Mouse (Mus musculus) stomach, embryonic 16.5 days (tissue): ENCODE results near the gene Atp8b3. TPM values are rescaled to one million over a fixed set of nuclear protein-coding genes. Genes with fewer than 3 reads are reported as not detected.

ENCODE experiments used
- ATAC-seq: fragments of 200-750 bp; cut with Nextera tagmentation; 2 replicates; pipeline ENCODE4 v1.8.0; 2017; ENCODE audit warnings: moderate number of reproducible peaks, moderate TSS enrichment; ENCODE audit not compliant: insufficient read depth, low FRiP score
- H3K27ac ChIP-seq: fragments of 300-500 bp; sonication (generic); 2 replicates; pipeline ENCODE4 v1.5.1; 2014; ENCODE audit warnings: low read length
- H3K27me3 ChIP-seq: fragments of 300-500 bp; sonication (generic); 2 replicates; pipeline ENCODE4 v1.6.1; 2014; ENCODE audit warnings: low read length, control low read depth, mixed read lengths; ENCODE audit not compliant: control insufficient read depth, insufficient read depth
- H3K36me3 ChIP-seq: fragments of 300-500 bp; sonication (generic); 2 replicates; pipeline ENCODE4 v1.6.1; 2014; ENCODE audit warnings: low read length; ENCODE audit not compliant: control insufficient read depth, insufficient read depth
- H3K4me1 ChIP-seq: fragments of 300-500 bp; sonication (generic); 2 replicates; pipeline ENCODE4 v1.6.1; 2014; ENCODE audit warnings: low read length, control low read depth, mixed read lengths; ENCODE audit not compliant: control insufficient read depth, insufficient read depth
- H3K4me2 ChIP-seq: fragments of 300-500 bp; sonication (generic); 2 replicates; pipeline ENCODE4 v1.6.1; 2014; ENCODE audit warnings: low read depth, low read length, mixed read lengths
- H3K4me3 ChIP-seq: fragments of 300-500 bp; sonication (generic); replicated peaks from 2 replicates; pipeline ENCODE4 v1.5.1; 2014; ENCODE audit warnings: mild to moderate bottlenecking, low read length
- H3K9ac ChIP-seq: fragments of 300-500 bp; sonication (generic); 2 replicates; pipeline ENCODE4 v1.6.1; 2014; ENCODE audit warnings: low read length
- H3K9me3 ChIP-seq: fragments of 300-500 bp; sonication (generic); replicated peaks from 2 replicates; pipeline ENCODE4 v1.6.1; 2016; ENCODE audit warnings: low read length, control low read depth; ENCODE audit not compliant: control insufficient read depth
- WGBS: fragments of 180-500 bp; shearing (Covaris S2); extraction: QIAGEN DNeasy Blood & Tissue Kit; methylation state at CpG from one replicate; pipeline ENCODE4 v1.1.7; 2014; 5-methylcytosine and 5-hydroxymethylcytosine counted together
- polyA plus RNA-seq: library from polyadenylated mRNA; unstranded; fragments of >200 nt; fragmentation: Nextera tagmentation; extraction: Ambion mirVana; gene quantifications from 2 replicates; pipeline ENCODE4 v1.2.1, GENCODE M21; 2015

Gene Atp8b3
- polyA plus RNA-seq, 1 experiment from 2014 or later: 0.21 TPM

DNA sequence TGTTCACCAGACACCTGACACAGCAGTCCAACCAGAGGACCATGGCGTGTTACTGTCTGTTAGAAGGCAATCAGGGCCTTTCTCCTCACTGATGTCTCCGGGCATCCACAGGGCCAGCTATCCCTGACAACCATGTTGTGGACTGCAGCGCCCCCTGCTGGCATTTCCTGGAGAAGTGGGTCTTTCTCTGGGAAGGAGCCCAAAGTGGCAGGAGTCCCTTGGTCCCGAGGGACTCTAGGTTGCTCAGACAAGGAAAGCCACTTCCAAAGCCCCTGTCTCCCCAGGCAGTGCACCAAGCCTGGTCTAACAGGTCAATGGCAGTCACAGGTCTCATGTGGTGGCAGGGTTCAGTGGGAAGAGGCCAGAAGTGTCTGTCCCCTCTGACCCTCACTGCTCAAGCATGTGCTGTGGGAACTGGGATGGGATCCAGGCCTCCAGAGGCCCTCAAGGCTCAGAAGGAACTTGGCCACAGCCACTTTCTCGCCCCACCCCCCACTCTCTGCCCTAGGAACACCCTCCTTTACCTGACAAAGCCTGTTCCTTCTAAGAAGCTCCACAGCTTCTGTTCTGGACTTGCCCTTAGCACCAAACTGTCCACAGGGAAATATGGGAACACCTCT lies 18.5 kb upstream of the Atp8b3 start:
- Histone ChIP-seq H3K9me3 (no peaks in the 10 kb centered on the region), H3K36me3 (no peaks in the 10 kb centered on the region), H3K27ac (no peak overlapping the region), H3K4me3 (no peak overlapping the region), H3K4me2 (no peak overlapping the region), H3K9ac (peak overlapping the region; percentile 40; the same call in 1 of the 2 replicates), H3K4me1 (peaks cover 32% of the 10 kb centered on the region), H3K27me3 (no peaks in the 10 kb centered on the region)
- no peak for ATAC-seq
- WGBS: 32% methylated on average over 5 of the region's 5 CpGs

DNA sequence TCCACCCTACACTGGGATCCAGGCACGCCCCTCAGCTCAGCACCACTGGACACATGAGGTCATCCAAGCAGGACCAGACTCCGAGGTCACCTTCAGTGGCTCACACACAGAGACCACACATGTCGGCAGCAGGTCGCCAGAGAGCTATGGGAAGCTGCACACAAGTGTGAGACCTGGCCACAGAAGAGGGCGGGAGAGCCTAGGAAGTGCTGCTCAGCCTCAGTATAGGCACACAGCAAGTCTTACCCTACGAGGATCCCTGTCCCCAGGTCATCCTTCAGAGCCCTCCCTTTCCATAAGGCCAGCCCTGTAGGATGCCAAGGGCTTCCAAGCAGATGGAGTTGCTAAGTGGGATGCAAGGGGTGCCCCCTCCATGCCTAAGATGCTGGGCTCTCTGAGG lies 15.1 kb upstream of the Atp8b3 start:
- 77% methylated on average over 6 of the region's 6 CpGs for WGBS
- Histone ChIP-seq H3K9ac (no peak overlapping the region), H3K27ac (no peak overlapping the region), H3K4me2 (no peak overlapping the region), H3K36me3 (0 out of 2 replicates have a peak, but pooled peaks cover 4% of the 10 kb centered on the region), H3K4me3 (no peak overlapping the region), H3K4me1 (peaks cover 15% of the 10 kb centered on the region; the same call in 1 of the 2 replicates), H3K27me3 (no peaks in the 10 kb centered on the region), H3K9me3 (no peaks in the 10 kb centered on the region)
- no peak for ATAC-seq

DNA sequence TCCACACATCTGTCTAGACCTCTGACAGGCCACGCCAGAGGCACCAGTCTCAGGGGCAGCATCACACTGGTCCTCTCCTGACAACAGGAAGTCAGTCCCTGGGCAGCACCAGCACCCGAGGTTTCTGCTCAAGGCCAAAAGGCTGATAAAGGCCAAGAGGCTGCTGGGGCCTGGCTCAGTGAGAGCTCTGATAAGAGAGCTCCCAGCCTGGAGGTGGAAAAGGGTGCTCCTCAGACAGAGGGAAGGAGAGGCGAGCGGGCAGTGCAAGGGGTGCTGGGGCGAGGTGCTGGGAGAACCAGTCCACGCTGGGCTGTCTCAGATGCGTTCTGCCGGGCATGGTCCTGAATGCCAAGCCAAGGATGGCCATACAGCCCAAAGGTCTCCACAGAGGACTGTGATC lies 14.7 kb upstream of the Atp8b3 start:
- no peak overlapping the region for H3K4me3 ChIP-seq
- no peaks in the 10 kb centered on the region for H3K9me3 ChIP-seq
- 0 out of 2 replicates have a peak, but pooled peaks cover 4% of the 10 kb centered on the region for H3K36me3 ChIP-seq
- peaks cover 15% of the 10 kb centered on the region; the same call in 1 of the 2 replicates for H3K4me1 ChIP-seq
- no peak overlapping the region for H3K9ac ChIP-seq
- ATAC-seq: no peak
- H3K27me3 ChIP-seq: no peaks in the 10 kb centered on the region
- no peak overlapping the region for H3K4me2 ChIP-seq
- 79% methylated on average over 8 of the region's 8 CpGs for WGBS
- no peak overlapping the region for H3K27ac ChIP-seq

DNA sequence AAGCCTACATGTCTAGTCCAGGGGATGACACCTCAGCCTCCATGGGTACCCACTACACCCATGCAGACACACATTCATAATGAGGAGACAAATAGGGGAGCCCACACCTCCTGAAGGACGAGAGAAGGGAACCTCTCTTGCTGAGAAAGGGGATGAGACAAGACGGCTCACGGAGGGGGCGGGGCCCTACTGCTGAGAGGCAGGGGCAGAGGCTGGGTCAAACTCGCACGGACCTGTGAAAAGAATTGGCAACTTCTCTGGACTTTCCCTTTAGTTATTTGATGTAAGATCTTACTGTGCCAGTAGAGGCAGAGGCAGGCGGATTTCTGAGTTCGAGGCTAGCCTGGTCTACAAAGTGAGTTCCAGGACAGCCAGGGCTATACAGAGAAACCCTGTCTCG lies 13.4 kb upstream of the Atp8b3 start:
- H3K9ac ChIP-seq: no peak overlapping the region
- ATAC-seq: no peak
- no peaks in the 10 kb centered on the region for H3K27me3 ChIP-seq
- H3K9me3 ChIP-seq: no peaks in the 10 kb centered on the region
- H3K4me3 ChIP-seq: no peak overlapping the region
- 60% methylated on average over 9 of the region's 9 CpGs for WGBS
- no peak overlapping the region for H3K27ac ChIP-seq
- H3K4me1 ChIP-seq: 0 out of 2 replicates have a peak, but pooled peaks cover 5% of the 10 kb centered on the region
- no peak overlapping the region for H3K4me2 ChIP-seq
- peaks cover 7% of the 10 kb centered on the region; the same call in 1 of the 2 replicates for H3K36me3 ChIP-seq

DNA sequence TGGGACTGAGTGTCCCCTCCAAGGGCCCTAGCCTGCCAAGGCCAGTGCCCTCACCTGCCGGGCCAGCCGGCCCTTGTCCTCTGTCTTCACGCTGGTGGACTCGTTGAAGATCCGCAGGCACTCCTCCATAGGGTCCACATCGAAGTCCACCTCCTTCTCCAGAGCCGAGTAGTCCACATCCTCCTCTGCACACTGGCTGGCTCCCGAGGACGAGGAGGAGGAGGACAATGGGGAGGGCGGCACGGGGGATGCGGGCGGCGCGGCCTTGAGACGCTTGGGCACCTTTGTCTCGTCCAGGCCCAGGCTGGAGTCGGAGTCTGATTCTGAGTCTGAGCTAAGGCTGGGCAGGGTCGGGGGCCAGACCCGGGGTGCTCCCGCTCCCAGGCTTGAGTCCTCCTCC lies 10.4 kb upstream of the Atp8b3 start:
- WGBS: 88% methylated on average over 21 of the region's 21 CpGs
- H3K36me3 ChIP-seq: peaks cover 11% of the 10 kb centered on the region; the same call in 1 of the 2 replicates
- no peaks in the 10 kb centered on the region for H3K27me3 ChIP-seq
- no peak overlapping the region for H3K4me2 ChIP-seq
- no peaks in the 10 kb centered on the region for H3K9me3 ChIP-seq
- H3K9ac ChIP-seq: no peak overlapping the region
- no peak for ATAC-seq
- H3K27ac ChIP-seq: no peak overlapping the region
- 0 out of 2 replicates have a peak, but pooled peaks cover 5% of the 10 kb centered on the region for H3K4me1 ChIP-seq
- no peak overlapping the region for H3K4me3 ChIP-seq

DNA sequence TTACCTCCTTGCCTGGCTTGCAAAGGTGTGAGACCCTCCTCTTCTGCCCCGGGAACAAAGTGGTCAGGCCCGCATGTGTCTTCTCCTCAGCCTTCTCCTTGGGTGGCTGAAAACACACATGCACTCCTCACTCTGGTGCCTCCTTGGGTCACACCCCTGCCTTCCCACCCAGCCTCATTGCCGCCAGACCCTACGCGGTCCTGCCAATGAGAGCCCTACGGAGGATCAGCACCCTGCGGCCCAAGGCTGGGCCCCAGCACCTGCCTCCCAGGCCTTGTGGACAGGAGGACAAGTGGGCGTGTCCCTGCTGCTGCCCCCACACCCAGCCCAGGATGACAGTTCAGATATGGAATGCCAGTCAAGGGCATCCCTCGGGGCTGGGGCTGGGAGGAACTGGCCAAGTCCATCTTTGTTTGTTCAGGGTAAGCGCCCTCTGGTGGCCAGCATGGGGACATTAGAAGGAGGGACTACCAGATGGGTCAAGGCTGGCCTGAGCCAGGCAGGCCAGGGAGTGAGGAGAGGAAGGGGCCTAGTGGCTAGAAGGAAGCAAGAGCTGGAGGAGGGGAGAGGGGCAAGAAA lies 9.6 kb upstream of the Atp8b3 start:
- Histone ChIP-seq H3K4me1 (0 out of 2 replicates have a peak, but pooled peaks cover 1% of the 10 kb centered on the region), H3K27ac (no peak overlapping the region), H3K27me3 (no peaks in the 10 kb centered on the region), H3K36me3 (peaks cover 11% of the 10 kb centered on the region; the same call in 1 of the 2 replicates), H3K9ac (no peak overlapping the region), H3K4me2 (no peak overlapping the region), H3K4me3 (no peak overlapping the region), H3K9me3 (no peaks in the 10 kb centered on the region)
- 69% methylated on average over 10 of the region's 10 CpGs for WGBS
- peak; percentile 24; the same call in 1 of the 2 replicates for ATAC-seq

DNA sequence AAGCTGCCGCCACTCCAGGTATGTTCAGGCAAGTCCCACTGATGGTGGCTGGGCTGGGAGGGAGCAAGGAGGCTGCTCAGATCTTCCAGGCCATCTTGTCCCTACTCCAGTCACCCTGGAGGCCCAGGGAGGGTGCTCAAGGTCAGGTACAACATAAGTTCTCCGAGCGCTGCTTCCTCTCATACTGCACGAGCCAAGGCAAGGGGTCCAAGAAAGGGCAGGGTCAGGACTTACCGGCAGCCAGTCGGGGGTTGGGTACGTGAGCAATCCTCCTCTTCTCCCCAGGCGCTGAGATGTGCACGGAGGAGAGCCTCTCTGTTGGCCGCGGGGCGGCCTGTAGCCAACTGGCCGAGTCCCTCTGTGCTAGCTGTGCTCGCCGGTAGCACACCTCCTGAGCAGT lies 8.6 kb upstream of the Atp8b3 start:
- Histone ChIP-seq H3K9ac (no peak overlapping the region), H3K27me3 (no peaks in the 10 kb centered on the region), H3K4me3 (no peak overlapping the region), H3K9me3 (no peaks in the 10 kb centered on the region), H3K4me2 (no peak overlapping the region), H3K36me3 (peaks cover 18% of the 10 kb centered on the region), H3K27ac (no peak overlapping the region), H3K4me1 (no peaks in the 10 kb centered on the region)
- 84% methylated on average over 15 of the region's 15 CpGs for WGBS
- no peak for ATAC-seq

DNA sequence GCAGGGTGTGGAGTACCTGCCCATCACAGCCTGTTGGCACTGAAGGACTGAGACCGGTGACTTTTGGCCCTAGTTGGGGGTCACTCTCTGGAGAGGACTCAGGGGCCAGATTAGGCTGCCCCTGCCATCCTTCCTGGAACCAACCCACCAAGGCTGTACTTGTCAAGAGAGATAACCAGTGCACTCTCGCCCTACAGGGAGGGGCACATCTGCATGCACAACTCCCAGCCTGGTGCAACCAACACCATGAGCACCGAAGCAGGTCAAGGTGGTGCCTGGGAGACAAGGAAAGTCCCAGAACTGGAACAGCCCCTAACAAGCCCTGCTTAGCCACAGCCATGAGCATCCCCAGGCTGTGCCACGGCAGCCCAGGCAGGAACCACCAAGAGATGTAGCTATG lies 8.0 kb upstream of the Atp8b3 start:
- ATAC-seq: no peak
- Histone ChIP-seq H3K4me1 (no peaks in the 10 kb centered on the region), H3K27ac (no peak overlapping the region), H3K36me3 (peaks cover 23% of the 10 kb centered on the region), H3K9me3 (no peaks in the 10 kb centered on the region), H3K9ac (no peak overlapping the region), H3K4me3 (no peak overlapping the region), H3K27me3 (no peaks in the 10 kb centered on the region), H3K4me2 (no peak overlapping the region)
- WGBS: 94% methylated on average over 4 of the region's 4 CpGs

DNA sequence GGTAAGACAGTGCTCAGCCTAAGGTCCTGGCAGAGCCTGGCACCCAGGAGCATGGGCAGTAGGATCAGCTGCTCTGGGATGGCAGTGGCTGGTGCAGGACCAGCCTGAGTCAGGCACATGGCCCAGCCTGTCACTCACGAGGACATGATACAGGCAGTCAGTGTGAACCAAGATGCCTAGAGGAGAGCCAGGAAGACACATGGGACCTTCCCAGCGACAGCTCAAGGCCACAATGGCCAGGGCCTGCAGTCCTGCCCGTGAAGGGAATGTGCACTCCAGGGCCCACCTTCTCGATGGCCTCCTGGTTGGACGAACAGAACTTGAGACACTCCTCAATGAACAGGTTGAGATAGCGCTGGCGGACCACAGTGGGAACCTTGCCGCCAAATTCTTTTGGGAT lies 6.7 kb upstream of the Atp8b3 start:
- 86% methylated on average over 8 of the region's 8 CpGs for WGBS
- Histone ChIP-seq H3K27ac (no peak overlapping the region), H3K9ac (no peak overlapping the region), H3K36me3 (peaks cover 25% of the 10 kb centered on the region), H3K4me3 (no peak overlapping the region), H3K4me1 (no peaks in the 10 kb centered on the region), H3K9me3 (no peaks in the 10 kb centered on the region), H3K27me3 (no peaks in the 10 kb centered on the region), H3K4me2 (no peak overlapping the region)
- no peak for ATAC-seq
